Mouse (Mus musculus): ENCODE data around the gene Tmem88b. TPM values are rescaled to one million over a fixed set of nuclear protein-coding genes. Genes with fewer than 3 reads are reported as not detected.
"Not testable (repeated sequence)": the region's sequence is repeated elsewhere in the genome, so short reads cannot be mapped to it uniquely, and the experiment has no call there.

Tmem88b gene
- total RNA-seq, 2 experiments from 2014 or later = 0.30 to 0.56 TPM

GRCm38 (mm10) chr4:155788833-155789232 is 3.2 kb upstream of the Tmem88b start:
- not testable (repeated sequence) for DNase-seq

- no peak for DNase-seq
Measured at GRCm38 (mm10) chr4:155788300-155788699, 2.6 kb upstream of the Tmem88b start.

GRCm38 (mm10) chr4:155785246-155785645 is 428 bp downstream of the Tmem88b start:
- no peak for DNase-seq

- DNase-seq = peak; percentile 74 to 87
Measured at GRCm38 (mm10) chr4:155784081-155784701, 1.5 kb downstream of the Tmem88b start.

GRCm38 (mm10) chr4:155783486-155784080 is 2.1 kb downstream of the Tmem88b start:
- DNase-seq = no peak

GRCm38 (mm10) chr4:155780895-155781294 is 4.8 kb downstream of the Tmem88b start:
- peak; percentile 40 to 67 for DNase-seq

GRCm38 (mm10) chr4:155779498-155779897 is 6.2 kb downstream of the Tmem88b start:
- no peak for DNase-seq

GRCm38 (mm10) chr4:155777816-155778215 is 7.9 kb downstream of the Tmem88b start:
- peak; percentile 41 to 48 for DNase-seq

GRCm38 (mm10) chr4:155776704-155777335 is 8.9 kb downstream of the Tmem88b start:
- DNase-seq = peak in 1 of 2 experiments; percentile 33

GRCm38 (mm10) chr4:155775855-155776254 is 9.8 kb downstream of the Tmem88b start:
- DNase-seq = peak; percentile 43 to 71

- DNase-seq = peak; percentile 60 to 61
Measured at GRCm38 (mm10) chr4:155774971-155775740, 10.5 kb downstream of the Tmem88b start.

GRCm38 (mm10) chr4:155774280-155774754 is 11.4 kb downstream of the Tmem88b start, which contains the start of gene Vwa1:
TSS of gene Vwa1 (minus strand) at chr4:155774698.
- peak; percentile 94 to 95 for DNase-seq

GRCm38 (mm10) chr4:155773335-155774078 is 12.2 kb downstream of the Tmem88b start:
- DNase-seq = no peak

- DNase-seq = no peak
Measured at GRCm38 (mm10) chr4:155772786-155773185, 12.9 kb downstream of the Tmem88b start.

GRCm38 (mm10) chr4:155771706-155772105 is 14.0 kb downstream of the Tmem88b start:
- no peak for DNase-seq

- DNase-seq = no peak
Measured at GRCm38 (mm10) chr4:155770626-155771025, 15.0 kb downstream of the Tmem88b start.

- DNase-seq = peak; percentile 94 to 95
Measured at GRCm38 (mm10) chr4:155769880-155770512, 15.7 kb downstream of the Tmem88b start.

- DNase-seq = peak in 1 of 2 experiments; percentile 54
Measured at GRCm38 (mm10) chr4:155769496-155769879, 16.2 kb downstream of the Tmem88b start.

- peak; percentile 60 to 61 for DNase-seq
Measured at GRCm38 (mm10) chr4:155762357-155762756, 23.3 kb downstream of the Tmem88b start.

- peak; percentile 22 to 39 for DNase-seq
Measured at GRCm38 (mm10) chr4:155761356-155762099, 24.1 kb downstream of the Tmem88b start.

All from adrenal gland, postnatal 36 days (tissue).